Mouse (Mus musculus) Muller cell, postnatal 12 days (primary cell): ENCODE data around the gene Mknk2.

ENCODE experiments used
- DNase-seq: peaks from one replicate; pipeline ENCODE4 v3.0.0-alpha.2; 2015; ENCODE audit errors: inconsistent ontology term

The Mknk2 gene

DNA sequence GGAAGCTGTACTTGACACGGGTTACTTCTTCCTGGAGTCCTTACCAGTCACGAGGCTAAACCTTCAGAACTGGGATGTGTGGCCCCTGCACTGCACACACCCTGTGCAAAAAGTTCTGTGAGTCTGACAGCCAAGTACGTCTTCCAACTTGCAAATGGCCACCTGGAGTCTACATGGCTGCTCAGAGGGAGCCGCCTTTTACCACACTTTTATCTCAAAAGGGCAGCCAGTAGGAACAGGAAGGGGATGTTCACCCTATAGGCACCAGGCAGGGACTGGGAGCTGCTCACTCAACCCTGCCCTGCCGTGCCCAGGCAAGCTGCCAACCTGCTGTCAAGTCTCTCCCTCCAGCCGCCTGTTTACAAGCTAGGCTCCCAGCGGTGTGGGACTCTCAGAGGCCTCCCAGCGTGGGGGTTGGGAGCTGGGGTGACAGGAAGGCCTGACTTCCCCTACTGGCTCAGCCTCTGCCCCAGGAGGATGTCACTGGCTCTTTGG lies at the start of gene Mknk2:
TSS of gene Mknk2 (minus strand) at position 171 of the 495 bp plus-strand sequence.
- DNase-seq: peak; percentile 93

DNA sequence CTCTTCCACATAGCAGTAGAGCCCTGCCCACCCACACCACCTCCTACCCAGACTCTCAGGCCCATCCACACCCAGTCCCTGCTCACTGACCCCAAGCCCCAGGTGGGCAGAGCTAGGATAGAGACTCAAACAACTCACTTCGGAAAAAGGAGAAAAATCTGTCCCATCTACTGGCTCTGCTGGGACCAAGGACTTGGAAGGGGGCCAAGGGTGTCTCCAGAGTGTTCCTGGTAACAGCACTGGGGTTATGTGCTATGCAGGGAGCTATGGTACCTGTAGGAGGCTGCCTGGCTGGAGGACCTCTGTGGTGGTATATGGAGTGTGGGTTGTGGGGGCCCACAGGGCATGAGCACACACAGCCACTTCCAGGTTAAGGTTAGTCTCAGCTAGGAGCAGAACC lies 39.4 kb upstream of the Mknk2 start:
- no peak for DNase-seq

DNA sequence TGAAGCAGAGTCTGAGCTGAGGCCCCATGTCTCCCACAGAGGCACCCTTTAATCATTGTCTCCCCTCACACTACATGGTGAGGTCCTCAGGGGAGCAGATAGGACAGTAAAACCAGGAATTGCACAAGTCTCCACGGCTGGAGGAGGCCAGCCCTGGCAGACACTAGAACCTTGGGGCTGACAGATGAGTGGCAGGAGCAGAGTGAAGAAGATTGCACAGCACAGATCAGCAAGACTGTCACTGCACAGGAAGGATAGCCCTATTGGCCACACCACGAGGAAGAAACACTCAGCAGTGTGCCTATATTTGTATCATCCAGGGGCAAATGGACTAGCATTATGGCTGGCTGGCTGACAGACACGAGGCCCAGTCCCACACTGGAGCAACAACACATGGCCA lies 32.9 kb upstream of the Mknk2 start:
- no peak for DNase-seq

- DNase-seq: no peak
Observed at GRCm38 (mm10) chr10:80705479-80705878, 27.6 kb upstream of the Mknk2 start.

GRCm38 (mm10) chr10:80705033-80705432 lies 27.1 kb upstream of the Mknk2 start:
- no peak for DNase-seq

DNA sequence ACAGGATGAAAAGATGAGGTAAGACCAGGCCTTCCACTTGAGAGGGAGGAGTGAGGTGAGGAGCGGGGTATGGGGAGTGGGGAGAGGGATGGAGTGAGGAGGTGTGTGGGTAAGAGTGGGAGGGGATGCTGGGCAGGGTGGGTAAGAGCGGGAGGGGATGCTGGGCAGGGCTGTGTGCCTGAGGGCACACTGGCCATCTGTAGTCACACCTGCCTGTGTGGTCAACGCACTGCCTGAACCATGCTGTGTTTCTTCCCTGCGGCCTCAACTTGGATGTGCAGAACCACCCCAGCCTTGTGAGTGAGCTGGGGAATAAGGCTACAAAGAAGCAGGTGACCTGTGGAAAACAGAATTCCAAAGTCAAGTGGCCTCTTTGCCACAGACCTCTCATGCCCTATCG lies 26.5 kb upstream of the Mknk2 start:
- no peak for DNase-seq

DNA sequence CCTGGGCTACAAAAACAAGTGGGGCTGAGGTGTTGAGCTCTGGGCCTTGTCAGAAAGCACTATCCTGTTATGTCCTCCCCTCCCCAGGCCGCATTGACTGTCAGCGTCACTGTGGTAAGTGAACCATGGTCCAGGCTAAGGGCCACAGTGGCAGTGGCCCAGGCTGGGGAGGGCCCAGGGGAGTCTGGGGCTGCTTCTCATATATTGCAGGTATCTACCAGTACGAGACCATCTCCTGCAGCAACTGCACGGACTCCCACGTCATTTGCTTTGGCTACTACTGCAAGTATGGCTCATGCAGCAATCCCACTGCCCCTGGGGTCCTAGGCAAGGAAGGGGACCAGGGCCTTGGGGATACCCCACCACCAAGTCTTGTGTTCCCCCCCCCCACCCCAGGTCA lies 25.7 kb upstream of the Mknk2 start:
- no peak for DNase-seq

DNA sequence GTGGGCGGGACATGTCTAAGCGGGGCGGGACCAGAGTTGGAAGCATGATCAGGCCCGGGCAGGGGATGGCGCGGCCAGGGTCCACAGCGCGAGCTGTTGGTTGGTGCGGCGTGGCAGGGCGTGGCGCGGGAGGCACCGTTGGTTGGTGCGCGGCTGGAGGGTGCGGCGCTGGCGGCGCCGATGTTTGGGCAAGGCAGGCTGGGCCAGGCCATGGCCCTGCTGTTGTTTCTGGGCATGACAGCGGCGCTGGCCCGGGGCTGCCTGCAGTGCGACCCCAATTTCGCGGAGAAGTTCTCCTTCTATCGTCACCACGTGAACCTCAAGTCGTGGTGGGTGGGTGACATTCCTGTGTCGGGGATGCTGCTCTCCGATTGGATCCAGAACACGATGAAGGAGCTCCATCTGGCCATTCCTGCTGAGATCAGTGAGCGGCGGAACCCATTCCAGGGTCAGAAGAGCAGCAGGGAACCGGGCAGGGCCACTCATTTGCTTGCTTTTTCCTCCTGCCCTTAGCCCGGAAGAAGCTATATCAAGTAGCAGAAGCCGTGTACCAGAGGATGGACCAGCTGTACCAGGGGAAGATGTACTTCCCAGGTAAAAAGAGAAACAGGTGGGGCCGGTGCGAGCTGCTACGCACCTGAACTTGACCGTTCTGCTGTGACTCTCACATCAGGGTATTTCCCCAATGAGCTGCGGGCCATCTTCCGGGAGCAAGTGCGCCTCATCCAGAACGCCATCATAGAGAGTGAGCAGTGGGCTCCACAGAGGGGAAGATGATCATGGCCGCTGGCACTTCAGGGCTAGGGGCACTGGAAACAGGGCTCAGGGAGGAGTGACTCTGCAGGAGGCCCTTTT lies 24.9 kb upstream of the Mknk2 start:
- DNase-seq: peak; percentile 99

DNA sequence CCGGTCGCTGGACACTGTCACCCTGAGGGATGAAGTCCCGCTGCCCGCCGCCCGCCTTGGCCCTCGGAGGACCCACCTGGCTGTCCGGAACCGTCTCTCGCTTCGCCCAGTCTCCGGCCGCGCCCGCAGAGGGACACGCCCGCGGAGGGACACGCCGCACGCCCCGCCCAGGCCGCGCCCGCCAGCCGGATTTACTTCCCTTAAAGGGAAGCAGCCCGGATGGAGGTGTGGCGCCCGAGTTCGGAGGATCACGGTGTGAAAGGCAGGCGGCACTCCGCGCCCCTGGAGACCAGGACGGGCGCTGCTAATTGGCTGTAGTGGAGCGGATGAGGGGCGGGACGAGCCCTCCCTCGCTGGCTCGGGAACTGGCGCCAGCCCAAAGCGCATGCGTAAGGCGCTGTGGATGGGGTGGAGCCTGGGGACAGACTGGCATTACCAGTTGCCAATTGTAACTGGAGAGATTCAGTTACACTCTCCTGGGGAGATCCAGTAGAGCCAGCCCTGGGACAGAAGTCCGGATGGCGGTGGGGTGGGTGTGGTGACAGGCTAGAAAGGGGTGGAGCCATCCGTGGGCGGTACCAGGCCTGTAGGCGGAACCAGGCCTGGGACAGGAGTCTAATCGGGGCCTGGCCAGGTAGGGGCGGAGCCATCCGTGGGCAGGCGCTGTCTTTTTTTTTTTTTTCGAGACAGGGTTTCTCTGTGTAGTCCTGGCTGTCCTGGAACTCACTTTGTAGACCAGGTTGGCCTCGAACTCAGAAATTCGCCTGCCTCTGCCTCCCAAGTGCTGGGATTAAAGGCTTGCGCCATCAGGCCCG lies 24.0 kb upstream of the Mknk2 start, which contains the start of the genes Mob3a and Izumo4:
TSS of gene Mob3a (minus strand) at position 257 of the 815 bp plus-strand sequence.
TSS of gene Izumo4 (plus strand) at position 464 of the 815 bp plus-strand sequence.
- DNase-seq: peak; percentile 100

- DNase-seq: peak; percentile 7
Observed at GRCm38 (mm10) chr10:80700732-80701131, 22.8 kb upstream of the Mknk2 start.

GRCm38 (mm10) chr10:80700038-80700504 lies 22.2 kb upstream of the Mknk2 start:
- no peak for DNase-seq

DNA sequence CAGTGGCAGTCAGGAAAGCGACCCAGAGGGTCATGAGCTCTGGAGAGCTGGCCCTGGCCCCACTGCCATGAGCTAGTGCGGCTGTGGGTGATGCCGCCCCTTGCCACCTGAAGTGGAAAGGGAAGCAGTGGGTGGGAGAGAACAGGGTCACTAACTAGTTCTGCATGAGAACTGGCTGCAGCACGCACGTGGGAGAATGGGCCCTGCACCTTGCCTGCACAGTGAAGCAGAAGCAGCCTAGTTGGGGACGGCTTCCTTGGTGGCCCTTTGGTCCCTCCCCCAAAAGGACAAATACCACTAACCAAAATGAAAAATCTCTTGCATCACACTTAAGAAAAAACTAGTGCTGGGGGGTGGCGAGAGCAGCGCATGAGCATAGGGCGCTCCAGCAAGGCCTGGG lies 20.7 kb upstream of the Mknk2 start:
- DNase-seq: no peak

DNA sequence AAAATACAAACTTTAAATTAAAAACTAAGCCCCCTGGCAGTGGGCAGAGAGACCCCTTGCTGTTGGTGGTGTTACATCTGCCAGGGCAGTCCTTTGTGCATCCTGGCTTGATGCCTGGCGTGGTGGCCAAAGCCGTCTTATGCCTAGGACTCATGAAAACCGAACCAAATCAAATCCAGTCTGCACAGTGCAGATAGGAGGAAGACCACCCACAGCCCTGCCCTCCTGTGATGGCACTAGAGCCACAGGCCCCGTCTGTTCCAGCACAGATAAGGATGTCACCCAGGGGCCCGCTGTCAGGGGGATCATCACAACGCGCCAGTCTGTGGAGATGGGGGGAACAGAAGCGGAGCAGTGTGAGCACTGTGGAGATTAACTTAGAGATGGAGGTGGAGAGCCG lies 19.9 kb upstream of the Mknk2 start:
- DNase-seq: no peak

GRCm38 (mm10) chr10:80697393-80697787 lies 19.5 kb upstream of the Mknk2 start:
- no peak for DNase-seq

DNA sequence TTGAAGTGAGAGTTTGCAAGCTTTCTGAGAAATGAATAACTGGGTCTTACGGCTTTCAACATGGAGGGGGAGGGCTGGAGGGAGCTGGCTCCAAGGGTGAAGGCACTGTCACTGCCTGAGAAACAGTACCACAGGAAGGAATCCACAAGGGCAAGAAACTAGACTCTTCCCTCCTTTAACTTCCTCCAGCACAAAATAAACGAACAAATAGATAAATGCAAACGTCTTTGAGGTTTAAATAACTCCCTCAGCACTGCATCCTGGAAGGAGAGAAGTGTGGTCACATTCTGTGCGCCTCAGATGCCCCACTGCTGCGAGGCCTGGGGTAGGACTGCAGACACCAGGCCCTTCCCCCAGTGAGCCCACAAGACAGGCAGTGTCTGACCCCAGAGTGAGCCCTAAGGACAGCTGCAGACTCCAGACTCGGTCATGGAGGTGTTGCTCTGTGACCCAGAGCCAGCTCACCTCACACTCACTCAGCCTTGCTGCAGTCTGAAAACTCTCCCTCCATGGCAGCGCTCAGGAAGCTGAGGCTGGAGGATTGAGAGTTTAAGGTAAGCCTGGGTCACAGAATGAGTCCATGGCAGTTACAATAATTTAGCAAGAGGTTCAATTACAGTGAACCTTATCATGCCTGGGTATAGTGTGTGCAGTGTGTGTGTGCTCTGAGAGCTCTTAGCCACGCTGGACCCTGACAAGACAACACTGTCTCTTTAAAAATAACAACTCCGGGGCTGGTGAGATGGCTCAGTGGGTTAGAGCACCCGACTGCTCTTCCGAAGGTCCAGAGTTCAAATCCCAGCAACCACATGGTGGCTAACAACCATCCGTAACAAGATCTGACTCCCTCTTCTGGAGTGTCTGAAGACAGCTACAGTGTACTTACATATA lies 18.8 kb upstream of the Mknk2 start:
- no peak for DNase-seq

GRCm38 (mm10) chr10:80695801-80696501 lies 18.0 kb upstream of the Mknk2 start:
- no peak for DNase-seq

DNA sequence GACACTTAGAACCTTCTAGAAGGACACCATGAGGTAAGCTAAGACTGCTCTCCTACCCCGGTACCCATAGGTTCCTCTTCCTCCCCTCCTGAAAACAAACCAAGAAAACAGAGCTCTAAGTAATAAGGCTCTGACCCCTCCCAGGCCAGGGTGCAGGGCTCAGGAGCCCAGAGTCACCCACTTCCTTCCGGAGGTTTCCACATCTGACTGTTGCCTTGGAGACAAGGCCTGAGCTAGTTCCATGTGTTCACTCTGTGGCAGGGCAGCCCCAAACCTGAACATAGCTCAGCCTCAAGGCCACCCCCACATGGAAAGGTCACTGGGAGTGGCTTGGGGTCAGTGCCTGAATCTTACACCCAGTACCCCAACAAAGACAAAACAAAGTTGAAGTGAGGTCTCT lies 17.3 kb upstream of the Mknk2 start:
- DNase-seq: no peak

DNA sequence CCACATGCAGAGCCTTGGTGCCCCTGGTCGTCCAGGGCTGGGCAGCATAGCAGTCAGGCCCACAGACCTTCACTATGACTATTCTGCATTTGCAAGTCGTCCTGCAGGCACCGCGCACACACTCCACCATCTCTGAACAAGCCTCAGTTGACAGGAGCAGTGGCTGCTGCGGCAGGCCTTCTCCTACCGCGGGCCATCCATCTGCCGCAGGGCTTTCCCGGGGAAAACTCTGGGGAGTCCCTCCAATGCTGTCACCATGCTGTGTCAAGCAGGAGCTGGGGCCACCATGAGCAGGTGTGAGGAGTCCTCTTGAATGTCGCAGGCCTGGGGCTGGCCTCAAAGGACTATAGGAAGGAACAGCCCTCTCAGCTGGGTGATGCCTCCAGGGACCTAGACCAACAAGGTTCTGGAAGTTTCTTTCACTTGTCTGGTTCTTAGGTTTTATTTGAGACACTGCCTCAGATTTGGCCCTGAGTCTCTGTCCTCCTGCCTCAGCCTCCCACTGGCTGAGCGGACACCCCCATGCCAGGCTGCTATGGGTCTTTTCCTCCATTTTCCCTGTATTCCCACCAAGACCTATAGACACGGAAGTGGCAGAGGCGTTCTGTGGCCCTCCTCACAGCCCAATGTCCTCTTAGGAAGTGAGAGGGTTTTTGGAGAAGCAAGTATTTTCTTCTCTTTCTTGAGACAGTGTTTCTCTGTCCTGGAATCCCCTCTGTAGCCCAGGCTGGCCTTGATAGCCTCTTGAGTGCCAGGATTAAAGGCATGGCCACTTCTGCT lies 16.4 kb upstream of the Mknk2 start:
- no peak for DNase-seq

- DNase-seq: no peak
Observed at GRCm38 (mm10) chr10:80693401-80694045, 15.6 kb upstream of the Mknk2 start.
